Mouse (Mus musculus) duodenum, adult 2 months (tissue): ENCODE data around the gene Wdr73. TPM values are rescaled to one million over a fixed set of nuclear protein-coding genes. Genes with fewer than 3 reads are reported as not detected.

ENCODE experiments used
- polyA plus RNA-seq: library from polyadenylated mRNA; depleted of rRNA; stranded (reverse); fragments of >200 nt; gene quantifications from 2 replicates; pipeline ENCODE4 v1.2.3, GENCODE M21; 2012; ENCODE audit warnings: low replicate concordance; rRNA removed

The Wdr73 gene
- polyA plus RNA-seq = 5.2 and 7.6 TPM in 2 replicates

GRCm38 (mm10) chr7:80900944-80901501 is at the start of gene Wdr73:
Gene Wdr73, minus strand, starts transcription at chr7:80901269.

DNA sequence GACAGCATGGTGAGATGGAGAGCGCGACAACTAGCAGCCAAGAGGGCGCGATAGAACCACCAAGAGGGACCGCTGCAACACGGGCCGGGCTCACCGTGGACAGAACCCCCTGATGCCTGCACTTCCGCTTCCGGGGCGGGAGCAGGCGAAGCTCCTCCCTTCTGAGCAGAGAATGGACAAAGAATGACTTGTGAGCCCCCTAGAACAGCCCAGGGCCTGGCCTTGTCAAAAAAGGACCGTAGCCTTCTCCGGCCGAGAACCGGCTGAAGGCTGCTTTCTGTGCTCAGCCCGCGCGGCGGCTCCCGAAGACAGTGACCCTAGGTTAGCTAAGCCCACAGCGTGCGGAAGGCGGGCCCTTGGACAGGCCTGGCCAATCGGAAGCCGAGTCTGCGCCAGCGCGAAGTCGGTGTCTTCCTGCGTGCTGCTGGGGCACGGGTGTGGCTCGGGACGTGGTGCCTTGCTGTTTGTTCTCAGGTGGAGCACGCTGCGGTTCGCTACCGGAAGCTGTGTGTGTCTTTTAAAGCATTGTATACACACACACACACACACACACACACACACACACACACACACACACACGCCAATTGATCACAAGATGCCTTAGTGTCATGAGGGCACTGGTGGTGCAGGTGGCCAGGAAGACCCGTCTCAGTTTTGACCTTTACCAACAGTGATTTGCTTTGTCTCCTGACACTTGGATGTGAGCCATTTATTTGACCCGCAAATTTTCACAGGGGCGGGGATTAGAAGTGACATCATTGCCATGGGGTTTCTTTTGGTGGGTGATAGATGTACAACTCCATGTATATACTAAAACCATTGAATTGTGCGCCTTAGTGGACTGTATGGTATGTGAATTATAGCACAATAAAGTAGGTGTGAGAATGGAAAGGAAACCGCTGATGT is 46.6 kb upstream of the Wdr73 start, which contains the start of gene Sec11a:
Gene Sec11a (minus strand): TSS at position 336 of the 906 bp plus-strand sequence.

GRCm38 (mm10) chr7:80904921-80905515 is 3.9 kb upstream of the Wdr73 start, which contains the start of gene Nmb:
Gene Nmb, minus strand, starts transcription at chr7:80905076.

GRCm38 (mm10) chr7:80860729-80861274 is 40.3 kb downstream of the Wdr73 start, which contains the start of gene Zscan2:
Gene Zscan2, plus strand, starts transcription at chr7:80860920.

Other genes starting within 250 kb of the Wdr73 start
- gene Crtc3, start 212.4 kb downstream of the Wdr73 start, polyA plus RNA-seq = 8.9 TPM in 2 replicates
- 15.3 and 18.3 TPM in 2 replicates for gene Iqgap1, start 75.3 kb downstream of the Wdr73 start, polyA plus RNA-seq
- 1.4 and 1.7 TPM in 2 replicates for gene Zscan2, start 40.3 kb downstream of the Wdr73 start, polyA plus RNA-seq
- gene Nmb, start 3.8 kb upstream of the Wdr73 start, polyA plus RNA-seq = 2.0 and 2.4 TPM in 2 replicates
- gene Sec11a, start 46.5 kb upstream of the Wdr73 start, polyA plus RNA-seq = 26.7 and 28.7 TPM in 2 replicates
- gene Zfp592, start 92.4 kb upstream of the Wdr73 start, polyA plus RNA-seq = 10.9 and 11.7 TPM in 2 replicates
- gene Alpk3, start 156.3 kb upstream of the Wdr73 start, polyA plus RNA-seq = 0.02 TPM in 1 of 2 replicates, not detected in the other
- gene Slc28a1, start 213.5 kb upstream of the Wdr73 start, polyA plus RNA-seq = 83.4 and 128 TPM in 2 replicates